Mouse (Mus musculus) forebrain, embryonic 11.5 days (tissue): ENCODE measurements at regions not wholly inside any gene's neighbourhood (a gene's known extent, or its start where the extent isn't known, plus 50 kb on each side); places are given as distances from the start of the nearest gene placed in this dataset.
A peak's percentile ranks its signal among the peaks of the same experiment; 100 is the strongest.

Experiments used
- ATAC-seq: fragments of 200-750 bp; cut with Nextera tagmentation; replicated peaks from 2 replicates; pipeline ENCODE4 v1.8.0; 2017; ENCODE audit warnings: moderate TSS enrichment; ENCODE audit not compliant: low FRiP score
- DNase-seq: peaks from one replicate; pipeline ENCODE4 v3.0.0-alpha.2; 2017; ENCODE audit warnings: low spot score
- H3K27ac ChIP-seq: fragments of 300-500 bp; sonication (generic); 2 replicates; pipeline ENCODE4 v1.5.1; 2014; ENCODE audit warnings: low read depth, low read length
- H3K27me3 ChIP-seq: fragments of 300-500 bp; sonication (generic); 2 replicates; pipeline ENCODE4 v1.6.1; 2014; ENCODE audit warnings: mild to moderate bottlenecking, low read length, mixed read lengths; ENCODE audit not compliant: control insufficient read depth, insufficient read depth
- H3K36me3 ChIP-seq: fragments of 300-500 bp; sonication (generic); 2 replicates; pipeline ENCODE4 v1.6.1; 2014; ENCODE audit warnings: mild to moderate bottlenecking, low read length, moderate library complexity, mixed read lengths; ENCODE audit not compliant: control insufficient read depth, insufficient read depth
- H3K4me1 ChIP-seq: fragments of 300-500 bp; sonication (generic); replicated peaks from 2 replicates; pipeline ENCODE4 v1.6.1; 2014; ENCODE audit warnings: low read length, mixed read lengths; ENCODE audit not compliant: control insufficient read depth, insufficient read depth
- H3K4me2 ChIP-seq: fragments of 300-500 bp; sonication (generic); 2 replicates; pipeline ENCODE4 v1.6.1; 2014; ENCODE audit warnings: low read depth, mild to moderate bottlenecking, low read length, moderate library complexity, mixed read lengths; ENCODE audit not compliant: severe bottlenecking
- H3K4me3 ChIP-seq: fragments of 300-500 bp; sonication (generic); 2 replicates; pipeline ENCODE4 v1.5.1; 2014; ENCODE audit warnings: low read depth, low read length
- H3K9ac ChIP-seq: fragments of 300-500 bp; sonication (generic); 2 replicates; pipeline ENCODE4 v1.6.1; 2014; ENCODE audit warnings: low read length
- H3K9me3 ChIP-seq: fragments of 300-500 bp; sonication (generic); 2 replicates; pipeline ENCODE4 v1.6.1; 2016; ENCODE audit warnings: low read length, mixed read lengths; ENCODE audit not compliant: control insufficient read depth
- WGBS: fragments of 180-500 bp; shearing (Covaris S2); extraction: QIAGEN DNeasy Blood & Tissue Kit; methylation state at CpG from one replicate; pipeline ENCODE4 v1.1.7; 2014; 5-methylcytosine and 5-hydroxymethylcytosine counted together

DNA sequence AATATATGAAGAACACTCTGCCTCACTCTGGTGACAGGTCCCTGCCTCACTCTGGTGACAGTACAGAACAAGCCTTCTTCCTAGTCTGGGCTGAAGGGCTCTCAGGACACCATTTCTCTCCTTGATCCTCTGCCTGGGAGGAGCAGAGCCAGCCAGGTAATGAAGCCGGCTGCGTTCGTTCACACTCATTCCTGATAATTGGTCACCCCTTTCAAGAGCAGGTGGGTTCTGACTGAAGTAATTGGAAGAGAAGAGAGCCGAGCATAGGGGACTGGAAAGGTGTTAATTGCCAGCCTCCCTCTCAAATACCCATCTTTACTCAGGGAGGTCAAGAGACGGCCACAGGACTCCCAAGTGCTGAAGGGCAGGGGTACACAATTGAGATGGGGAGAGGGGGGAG is 78.5 kb upstream of the Aldh1b1 start:
- H3K27me3 ChIP-seq = peaks cover 9% of the 10 kb centered on the region; the same call in 1 of the 2 replicates
- no peak overlapping the region for H3K27ac ChIP-seq
- no peaks in the 10 kb centered on the region for H3K9me3 ChIP-seq
- no peak overlapping the region for H3K4me2 ChIP-seq
- ATAC-seq = peak; percentile 51; the same call in 1 of the 2 replicates
- no peak overlapping the region for H3K9ac ChIP-seq
- no peak for DNase-seq
- 43% methylated on average over 5 of the region's 5 CpGs for WGBS
- H3K4me3 ChIP-seq = no peak overlapping the region
- no peaks in the 10 kb centered on the region for H3K36me3 ChIP-seq
- H3K4me1 ChIP-seq = no peaks in the 10 kb centered on the region; the same call in 1 of the 2 replicates

GRCm38 (mm10) chr4:45719564-45719963 is 79.3 kb upstream of the Aldh1b1 start:
- ATAC-seq (no peak), DNase-seq (no peak)
- Histone ChIP-seq H3K4me2 (no peak overlapping the region), H3K27ac (no peak overlapping the region), H3K36me3 (no peaks in the 10 kb centered on the region), H3K4me1 (no peaks in the 10 kb centered on the region; the same call in 1 of the 2 replicates), H3K9me3 (no peaks in the 10 kb centered on the region), H3K9ac (no peak overlapping the region), H3K27me3 (peaks cover 9% of the 10 kb centered on the region; the same call in 1 of the 2 replicates), H3K4me3 (no peak overlapping the region)
- 66% methylated on average over 3 of the region's 3 CpGs for WGBS

GRCm38 (mm10) chr4:45715878-45716277 is 82.9 kb upstream of the Aldh1b1 start:
- ATAC-seq (no peak), DNase-seq (no peak)
- H3K27me3 ChIP-seq = peaks cover 9% of the 10 kb centered on the region; the same call in 1 of the 2 replicates
- no peak overlapping the region for H3K4me2 ChIP-seq
- no peak overlapping the region for H3K9ac ChIP-seq
- H3K4me1 ChIP-seq = peaks cover 5% of the 10 kb centered on the region; the same call in 1 of the 2 replicates
- H3K4me3 ChIP-seq = no peak overlapping the region
- no peaks in the 10 kb centered on the region for H3K36me3 ChIP-seq
- WGBS = 74% methylated on average over 1 of the region's 1 CpGs
- H3K9me3 ChIP-seq = no peaks in the 10 kb centered on the region
- no peak overlapping the region for H3K27ac ChIP-seq

GRCm38 (mm10) chr4:45713837-45714508 is 84.8 kb upstream of the Aldh1b1 start:
- 5% methylated on average over 10 of the region's 10 CpGs for WGBS
- Histone ChIP-seq H3K4me3 (no peak overlapping the region), H3K27ac (no peak overlapping the region), H3K4me2 (no peak overlapping the region), H3K9ac (no peak overlapping the region), H3K9me3 (no peaks in the 10 kb centered on the region), H3K27me3 (peaks cover 9% of the 10 kb centered on the region; the same call in 1 of the 2 replicates), H3K4me1 (peaks cover 5% of the 10 kb centered on the region; the same call in 1 of the 2 replicates), H3K36me3 (no peaks in the 10 kb centered on the region)
- DNase-seq (peak; percentile 85), ATAC-seq (peak; percentile 96)

- no peak overlapping the region for H3K4me2 ChIP-seq
- H3K36me3 ChIP-seq = no peaks in the 10 kb centered on the region
- 55% methylated on average over 8 of the region's 8 CpGs for WGBS
- no peaks in the 10 kb centered on the region for H3K9me3 ChIP-seq
- DNase-seq (no peak), ATAC-seq (no peak)
- peaks cover 9% of the 10 kb centered on the region; the same call in 1 of the 2 replicates for H3K27me3 ChIP-seq
- no peak overlapping the region for H3K9ac ChIP-seq
- H3K4me3 ChIP-seq = no peak overlapping the region
- no peak overlapping the region for H3K27ac ChIP-seq
- peaks cover 5% of the 10 kb centered on the region; the same call in 1 of the 2 replicates for H3K4me1 ChIP-seq
These were observed 85.6 kb upstream of the Aldh1b1 start for GRCm38 (mm10) chr4:45713046-45713706.

DNA sequence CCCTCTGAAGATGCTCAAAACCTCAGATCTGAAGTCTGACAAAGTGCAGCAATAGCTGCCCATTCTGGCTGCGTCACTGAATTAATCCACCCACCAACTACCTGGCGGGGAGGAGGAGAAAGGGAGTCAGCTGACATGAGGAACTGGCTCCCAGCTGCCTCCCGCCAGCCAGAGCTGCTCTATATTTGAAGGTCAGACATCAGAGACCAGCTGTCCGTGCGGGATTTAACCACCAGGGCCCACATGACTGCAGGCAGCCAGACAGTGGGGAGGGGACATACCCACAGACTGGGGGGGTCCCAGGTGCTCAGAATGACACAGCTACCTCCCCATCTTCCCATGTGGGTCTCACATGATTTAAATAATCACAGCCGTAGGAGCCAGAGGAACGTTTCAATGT is 94.8 kb upstream of the Aldh1b1 start:
- H3K9ac ChIP-seq = no peak overlapping the region
- H3K27me3 ChIP-seq = no peaks in the 10 kb centered on the region
- no peak overlapping the region for H3K4me2 ChIP-seq
- H3K4me1 ChIP-seq = no peaks in the 10 kb centered on the region
- no peak for ATAC-seq
- DNase-seq = no peak
- 63% methylated on average over 7 of the region's 7 CpGs for WGBS
- H3K9me3 ChIP-seq = no peaks in the 10 kb centered on the region; the same call in 1 of the 2 replicates
- H3K36me3 ChIP-seq = no peaks in the 10 kb centered on the region
- H3K4me3 ChIP-seq = no peak overlapping the region
- no peak overlapping the region for H3K27ac ChIP-seq

DNA sequence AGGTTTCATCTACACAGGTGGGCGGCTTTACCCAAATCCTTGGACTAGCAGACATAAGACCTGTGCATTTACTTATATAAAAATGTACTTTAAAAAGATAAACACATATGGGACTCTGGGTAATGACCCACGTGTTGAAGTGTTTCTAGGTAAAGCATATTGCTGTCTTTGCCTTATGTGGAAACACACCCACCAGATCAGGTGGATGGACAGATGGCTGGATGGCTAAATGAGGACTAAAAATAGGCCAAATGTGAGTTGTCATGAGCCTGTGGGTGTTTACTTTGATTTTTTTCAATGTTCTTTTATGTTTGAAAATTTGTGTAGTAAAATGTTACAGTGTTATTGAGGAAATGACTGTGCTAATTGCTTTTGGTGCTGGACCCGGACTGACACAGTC is 99.2 kb upstream of the Aldh1b1 start:
- H3K27me3 ChIP-seq = no peaks in the 10 kb centered on the region
- DNase-seq (no peak), ATAC-seq (no peak)
- 88% methylated on average over 3 of the region's 3 CpGs for WGBS
- H3K9ac ChIP-seq = no peak overlapping the region
- no peak overlapping the region for H3K27ac ChIP-seq
- H3K4me3 ChIP-seq = no peak overlapping the region
- H3K4me2 ChIP-seq = no peak overlapping the region
- no peaks in the 10 kb centered on the region for H3K4me1 ChIP-seq
- H3K36me3 ChIP-seq = no peaks in the 10 kb centered on the region
- no peaks in the 10 kb centered on the region; the same call in 1 of the 2 replicates for H3K9me3 ChIP-seq

GRCm38 (mm10) chr4:45695239-45695638 is 103.6 kb upstream of the Aldh1b1 start:
- ATAC-seq (no peak), DNase-seq (no peak)
- Histone ChIP-seq H3K27ac (no peak overlapping the region), H3K4me2 (no peak overlapping the region), H3K36me3 (no peaks in the 10 kb centered on the region), H3K9me3 (no peaks in the 10 kb centered on the region), H3K9ac (no peak overlapping the region), H3K4me3 (no peak overlapping the region), H3K27me3 (no peaks in the 10 kb centered on the region), H3K4me1 (no peaks in the 10 kb centered on the region)
- WGBS = 68% methylated on average over 1 of the region's 1 CpGs
